Mouse (Mus musculus) common myeloid progenitor, adult 5-6 weeks (primary cell): ENCODE measurements around the gene Wdsub1. TPM values are rescaled to one million over a fixed set of nuclear protein-coding genes. Genes with fewer than 3 reads are reported as not detected.

ENCODE experiments used
- ATAC-seq: replicated peaks from 2 replicates; pipeline ENCODE4 v1.8.0; 2016; ENCODE audit warnings: low read depth, mild to moderate bottlenecking, moderate TSS enrichment, inconsistent platforms; ENCODE audit not compliant: poor library complexity, severe bottlenecking
- total RNA-seq: library from RNA; stranded (forward); fragments of 200-1000, 187-1606 nt; gene quantifications from 2 replicates; pipeline ENCODE4 v1.2.3, GENCODE M21; 2017

Wdsub1 gene
- total RNA-seq, 1 experiment from 2014 or later = 14.3 TPM

DNA sequence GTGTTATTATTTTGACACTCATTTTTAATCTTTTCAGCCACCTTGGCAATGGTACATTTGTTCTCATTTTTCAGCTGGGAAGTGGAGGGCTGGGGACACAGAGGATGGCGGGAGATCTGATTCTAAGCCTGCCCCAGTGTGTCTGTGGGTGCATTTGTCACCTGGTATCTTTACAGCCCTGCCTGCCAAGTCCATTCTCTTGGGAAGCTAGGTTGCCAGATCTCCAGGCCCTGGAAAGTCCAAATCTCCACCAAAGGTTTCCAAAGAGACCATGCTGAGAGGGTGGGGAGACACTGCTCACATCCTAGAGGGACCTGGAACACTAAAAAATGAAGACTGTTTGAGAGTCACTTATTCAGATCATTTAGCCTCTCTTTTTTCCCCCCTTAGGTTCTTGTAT, 71.1 kb downstream of the Wdsub1 start:
- no peak for ATAC-seq

DNA sequence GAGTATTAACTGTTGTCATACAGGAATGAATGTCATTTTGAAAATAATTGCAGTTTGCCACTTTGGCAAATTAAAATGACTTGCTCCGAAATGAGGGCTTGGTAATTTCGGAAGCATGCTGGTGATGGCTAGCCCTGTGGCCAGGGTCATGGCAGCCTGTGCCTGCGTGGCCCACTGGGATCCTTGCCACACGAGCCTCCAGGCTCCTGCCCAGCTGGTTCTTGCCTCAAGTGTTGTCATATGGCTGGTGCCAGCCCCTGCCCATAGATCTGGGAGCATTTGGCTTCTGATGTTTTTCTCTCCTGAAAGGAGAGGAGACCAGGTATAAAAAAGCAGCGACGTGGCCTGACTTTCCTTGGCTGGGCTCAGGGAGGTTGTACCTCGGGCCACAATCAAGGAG, 72.4 kb downstream of the Wdsub1 start:
- no peak for ATAC-seq

GRCm38 (mm10) chr2:59808608-59809007, 73.8 kb downstream of the Wdsub1 start:
- ATAC-seq = no peak

GRCm38 (mm10) chr2:59806038-59806437, 76.4 kb downstream of the Wdsub1 start:
- no peak for ATAC-seq

GRCm38 (mm10) chr2:59805595-59805994, 76.8 kb downstream of the Wdsub1 start:
- no peak for ATAC-seq

- ATAC-seq = peak; percentile 64
Measured at GRCm38 (mm10) chr2:59802722-59803387, 79.5 kb downstream of the Wdsub1 start.
